Mouse (Mus musculus): ENCODE measurements around the gene Mllt3.
"Not testable (repeated sequence)": the region's sequence is repeated elsewhere in the genome, so short reads cannot be mapped to it uniquely, and the experiment has no call there.

Mllt3 gene

GRCm38 (mm10) chr4:88012774-88013173, 20.4 kb downstream of the Mllt3 start:
- DNase-seq (ENCODE audit: low spot score): no peak

- DNase-seq (ENCODE audit: low spot score): no peak
Measured at GRCm38 (mm10) chr4:88011870-88012572, 21.1 kb downstream of the Mllt3 start.

- no peak for DNase-seq (ENCODE audit: low spot score)
Measured at GRCm38 (mm10) chr4:88010441-88010840, 22.7 kb downstream of the Mllt3 start.

- DNase-seq (ENCODE audit: low spot score): no peak
Measured at GRCm38 (mm10) chr4:88005801-88006200, 27.4 kb downstream of the Mllt3 start.

- no peak for DNase-seq (ENCODE audit: low spot score)
Measured at GRCm38 (mm10) chr4:88003159-88003948, 29.8 kb downstream of the Mllt3 start.

GRCm38 (mm10) chr4:87991710-87992109, 41.5 kb downstream of the Mllt3 start:
- DNase-seq (ENCODE audit: low spot score): no peak

GRCm38 (mm10) chr4:87990940-87991339, 42.2 kb downstream of the Mllt3 start:
- DNase-seq (ENCODE audit: low spot score): no peak

GRCm38 (mm10) chr4:87985281-87985680, 47.9 kb downstream of the Mllt3 start:
- no peak for DNase-seq (ENCODE audit: low spot score)

- no peak for DNase-seq (ENCODE audit: low spot score)
Measured at GRCm38 (mm10) chr4:87984589-87984988, 48.6 kb downstream of the Mllt3 start.

GRCm38 (mm10) chr4:87984091-87984490, 49.1 kb downstream of the Mllt3 start:
- DNase-seq (ENCODE audit: low spot score): no peak

- no peak for DNase-seq (ENCODE audit: low spot score)
Measured at GRCm38 (mm10) chr4:87982578-87982977, 50.6 kb downstream of the Mllt3 start.

GRCm38 (mm10) chr4:87977820-87978448, 55.2 kb downstream of the Mllt3 start:
- no peak for DNase-seq (ENCODE audit: low spot score)

- no peak for DNase-seq (ENCODE audit: low spot score)
Measured at GRCm38 (mm10) chr4:87965836-87966235, 67.3 kb downstream of the Mllt3 start.

GRCm38 (mm10) chr4:87964890-87965289, 68.3 kb downstream of the Mllt3 start:
- DNase-seq (ENCODE audit: low spot score): not testable (repeated sequence)

GRCm38 (mm10) chr4:87963773-87964076, 69.4 kb downstream of the Mllt3 start:
- no peak for DNase-seq (ENCODE audit: low spot score)

GRCm38 (mm10) chr4:87963055-87963772, 70.0 kb downstream of the Mllt3 start:
- DNase-seq (ENCODE audit: low spot score): no peak

GRCm38 (mm10) chr4:87961872-87962271, 71.3 kb downstream of the Mllt3 start:
- DNase-seq (ENCODE audit: low spot score): no peak

- DNase-seq (ENCODE audit: low spot score): no peak
Measured at GRCm38 (mm10) chr4:87957852-87958251, 75.3 kb downstream of the Mllt3 start.

- DNase-seq (ENCODE audit: low spot score): no peak
Measured at GRCm38 (mm10) chr4:87957198-87957597, 76.0 kb downstream of the Mllt3 start.

- DNase-seq (ENCODE audit: low spot score): no peak
Measured at GRCm38 (mm10) chr4:87955132-87955531, 78.0 kb downstream of the Mllt3 start.

- DNase-seq (ENCODE audit: low spot score): no peak
Measured at GRCm38 (mm10) chr4:87954421-87955083, 78.6 kb downstream of the Mllt3 start.

GRCm38 (mm10) chr4:87953736-87954135, 79.4 kb downstream of the Mllt3 start:
- DNase-seq (ENCODE audit: low spot score): no peak

Measured in urinary bladder, postnatal 10 days (tissue).